Mouse (Mus musculus) MEL (cell line): ENCODE measurements around the gene Hrct1. TPM values are rescaled to one million over a fixed set of nuclear protein-coding genes. Genes with fewer than 3 reads are reported as not detected.

Source experiments
- DNase-seq: peaks from one replicate; pipeline ENCODE4 v3.0.0; 2011; ENCODE audit warnings: low read depth, low spot score
- H3K27ac ChIP-seq: 2 replicates; pipeline ENCODE4 v1.5.1; 2012; ENCODE audit warnings: low read depth, mild to moderate bottlenecking, control low read depth, low read length, moderate library complexity; ENCODE audit not compliant: control insufficient read depth
- H3K27me3 ChIP-seq, 2 experiments: fragments of 150-350 bp in 1 of 2; sonication (generic) in 1 of 2; 2 replicates each; pipeline ENCODE4 v1.6.1; 2012; ENCODE audit warnings: low read length in 2 of 2, mild to moderate bottlenecking in 2 of 2, improper control_type of control experiment in 1 of 2, moderate library complexity in 1 of 2; ENCODE audit not compliant: insufficient read depth in 2 of 2, control insufficient read depth in 1 of 2
- H3K36me3 ChIP-seq, 2 experiments: 2 replicates each; pipeline ENCODE4 v1.6.1; 2012 to 2014; ENCODE audit warnings: low read length in 2 of 2, improper control_type of control experiment in 1 of 2, inconsistent platforms in 1 of 2, mild to moderate bottlenecking in 1 of 2; ENCODE audit not compliant: insufficient read depth in 2 of 2, control insufficient read depth in 1 of 2
- H3K4me1 ChIP-seq, 2 experiments: fragments of 150-350 bp in 1 of 2; sonication (generic) in 1 of 2; 2 replicates each; pipeline ENCODE4 v1.6.1; 2012; ENCODE audit warnings: low read length in 2 of 2, improper control_type of control experiment in 1 of 2, mild to moderate bottlenecking in 1 of 2; ENCODE audit not compliant: insufficient read depth in 2 of 2, control insufficient read depth in 1 of 2
- H3K4me3 ChIP-seq, 2 experiments: fragments of 150-350 bp in 1 of 2; sonication (generic) in 1 of 2; 2 replicates each; pipeline ENCODE4 v1.5.1; 2012; ENCODE audit warnings: low read depth in 2 of 2, low read length in 2 of 2, mild to moderate bottlenecking in 2 of 2, moderate library complexity in 2 of 2, control low read depth in 1 of 2, improper control_type of control experiment in 1 of 2; ENCODE audit not compliant: control insufficient read depth in 1 of 2, insufficient read depth in 1 of 2
- H3K79me2 ChIP-seq: 2 replicates; pipeline ENCODE4 v1.6.1; 2012; ENCODE audit warnings: mild to moderate bottlenecking, low read length, moderate library complexity; ENCODE audit not compliant: control insufficient read depth, poor library complexity, insufficient read depth
- H3K9ac ChIP-seq: 2 replicates; pipeline ENCODE4 v1.6.1; 2012; ENCODE audit warnings: low read depth, mild to moderate bottlenecking, control low read depth, low read length, moderate library complexity; ENCODE audit not compliant: control insufficient read depth, poor library complexity, severe bottlenecking
- H3K9me3 ChIP-seq: fragments of 150-350 bp; sonication (generic); replicated peaks from 2 replicates; pipeline ENCODE4 v1.6.1; 2012; ENCODE audit warnings: mild to moderate bottlenecking, low read length, improper control_type of control experiment, moderate library complexity; ENCODE audit not compliant: insufficient read depth
- BHLHE40 ChIP-seq: IDR thresholded peaks from 2 replicates; pipeline ENCODE4 v1.6.1; 2012; ENCODE audit warnings: low read depth, mild to moderate bottlenecking, inconsistent platforms, low read length, improper control_type of control experiment, borderline replicate concordance
- CTCF ChIP-seq, 3 experiments: IDR thresholded peaks in 2 of 3; conservative IDR thresholded peaks in 1 of 3; 2 replicates each; pipeline ENCODE4 v1.5.1; 2011 to 2012; ENCODE audit warnings: low read length in 3 of 3, low read depth in 2 of 3, mild to moderate bottlenecking in 2 of 3, improper control_type of control experiment in 1 of 3, inconsistent platforms in 1 of 3, mixed read lengths in 1 of 3, moderate library complexity in 1 of 3; ENCODE audit not compliant: control insufficient read depth in 1 of 3, insufficient read depth in 1 of 3, poor library complexity in 1 of 3, severe bottlenecking in 1 of 3
- EP300 ChIP-seq, 2 experiments: IDR thresholded peaks; 2 replicates each; pipeline ENCODE4 v1.6.1; 2011; ENCODE audit warnings: improper control_type of control experiment in 2 of 2, low read length in 2 of 2, low read depth in 1 of 2, mild to moderate bottlenecking in 1 of 2
- GATA1 ChIP-seq: IDR thresholded peaks from 2 replicates; pipeline ENCODE4 v1.6.1; 2011; ENCODE audit warnings: low read depth, low read length, improper control_type of control experiment
- KAT2A ChIP-seq: conservative IDR thresholded peaks from 2 replicates; pipeline ENCODE4 v1.6.1; 2012; ENCODE audit warnings: low read depth, low read length, improper control_type of control experiment, inconsistent platforms
- MXI1 ChIP-seq: IDR thresholded peaks from 2 replicates; pipeline ENCODE4 v1.6.1; 2011; ENCODE audit warnings: mild to moderate bottlenecking, low read depth, low read length, improper control_type of control experiment
- MYB ChIP-seq: IDR thresholded peaks from 2 replicates; pipeline ENCODE4 v1.6.1; 2011; ENCODE audit warnings: mild to moderate bottlenecking, low read depth, low read length, improper control_type of control experiment
- MYC ChIP-seq: IDR thresholded peaks from 2 replicates; pipeline ENCODE4 v1.6.1; 2011; ENCODE audit warnings: low read depth, mild to moderate bottlenecking, low read length, improper control_type of control experiment, moderate library complexity
- NELFE ChIP-seq: IDR thresholded peaks from 2 replicates; pipeline ENCODE4 v1.6.1; 2011; ENCODE audit warnings: low read depth, low read length, improper control_type of control experiment
- NRF1 ChIP-seq: IDR thresholded peaks from 2 replicates; pipeline ENCODE4 v1.6.1; 2014; ENCODE audit warnings: low read depth, mild to moderate bottlenecking, inconsistent platforms, low read length, improper control_type of control experiment, moderate library complexity; ENCODE audit not compliant: poor library complexity, insufficient read depth, severe bottlenecking
- POLR2AphosphoS2 ChIP-seq: IDR thresholded peaks from 2 replicates; pipeline ENCODE4 v1.6.1; 2011; ENCODE audit warnings: low read length, improper control_type of control experiment
- RAD21 ChIP-seq: IDR thresholded peaks from 2 replicates; pipeline ENCODE4 v1.6.1; 2011; ENCODE audit warnings: mild to moderate bottlenecking, low read depth, low read length, improper control_type of control experiment
- RCOR1 ChIP-seq: IDR thresholded peaks from 2 replicates; pipeline ENCODE4 v1.6.1; 2012; ENCODE audit warnings: low read depth, mild to moderate bottlenecking, inconsistent platforms, low read length, improper control_type of control experiment
- SMC3 ChIP-seq: IDR thresholded peaks from 2 replicates; pipeline ENCODE4 v1.6.1; 2011; ENCODE audit warnings: low read depth, low read length, improper control_type of control experiment
- TCF12 ChIP-seq: IDR thresholded peaks from 2 replicates; pipeline ENCODE4 v1.6.1; 2014; ENCODE audit warnings: low read depth, mild to moderate bottlenecking, inconsistent platforms, low read length, improper control_type of control experiment, moderate library complexity
- UBTF ChIP-seq: IDR thresholded peaks from 2 replicates; pipeline ENCODE4 v1.6.1; 2012; ENCODE audit warnings: low read depth, mild to moderate bottlenecking, inconsistent platforms, low read length, improper control_type of control experiment, moderate library complexity, borderline replicate concordance; ENCODE audit not compliant: insufficient read depth
- ZC3H11A ChIP-seq: IDR thresholded peaks from 2 replicates; pipeline ENCODE4 v1.6.1; 2012; ENCODE audit warnings: low read depth, mild to moderate bottlenecking, inconsistent platforms, low read length, improper control_type of control experiment
- ZKSCAN1 ChIP-seq: IDR thresholded peaks from 2 replicates; pipeline ENCODE4 v1.6.1; 2012; ENCODE audit warnings: low read depth, mild to moderate bottlenecking, inconsistent platforms, low read length, improper control_type of control experiment, moderate library complexity
- ZMIZ1 ChIP-seq: IDR thresholded peaks from 2 replicates; pipeline ENCODE4 v1.6.1; 2012; ENCODE audit warnings: low read depth, mild to moderate bottlenecking, inconsistent platforms, low read length, improper control_type of control experiment, moderate library complexity
- polyA plus RNA-seq, 2 experiments: library from polyadenylated mRNA; stranded (reverse) in 1 of 2; unstranded in 1 of 2; fragments of >175 nt in 1 of 2; fragments of >200 nt in 1 of 2; gene quantifications; 2 replicates each; pipeline versions ENCODE4 v1.2.1 to v1.2.4; 2012; ENCODE audit warnings: low replicate concordance in 2 of 2, low read depth in 1 of 2; ENCODE audit not compliant: insufficient read length in 2 of 2, insufficient read depth in 1 of 2, missing spikeins in 1 of 2
- total RNA-seq: library from RNA; depleted of rRNA; stranded (reverse); fragments of 300-350 nt; gene quantifications from 2 replicates; pipeline ENCODE4 v1.2.3, GENCODE M21; 2012

Gene Hrct1
- total and polyA plus RNA-seq, 3 experiments, result not detected

GRCm38 (mm10) chr4:43743099-43743498, 16.1 kb downstream of the Hrct1 start:
- Histone ChIP-seq H3K4me3 (no peak overlapping the region), H3K36me3 (no peaks in the 10 kb centered on the region), H3K27ac (no peak overlapping the region), H3K9ac (no peak overlapping the region), H3K27me3 (peaks cover 8 to 23% of the 10 kb centered on the region in 2 experiments), H3K4me1 (no peaks in the 10 kb centered on the region), H3K9me3 (no peaks in the 10 kb centered on the region), H3K79me2 (no peaks in the 10 kb centered on the region)
- DNase-seq, result no peak
- TF ChIP-seq KAT2A (no peak), BHLHE40 (no peak), TCF12 (no peak), EP300 (IDR thresholded peaks at IDR 0.05; ENCODE audit: low read depth in 1 of 2, low read length in 2 of 2) (no peak), MYC (no peak), MYB (no peak), RCOR1 (no peak), RAD21 (peak; percentile 19), POLR2AphosphoS2 (no peak), GATA1 (no peak), SMC3 (peak; percentile 31; the same call in 1 of the 2 replicates), ZKSCAN1 (no peak), NRF1 (no peak), ZMIZ1 (no peak), CTCF (IDR thresholded peaks at IDR 0.05 in 2 of 3, conservative IDR thresholded peaks at IDR 0.05 in 1 of 3; ENCODE audit: control insufficient read depth in 1 of 3, insufficient read depth in 1 of 3, low read depth in 2 of 3, low read length in 3 of 3, poor library complexity in 1 of 3, severe bottlenecking in 1 of 3) (peak in 1 of 3 experiments; percentile 29; a peak in 2 of 6 replicates)

DNA sequence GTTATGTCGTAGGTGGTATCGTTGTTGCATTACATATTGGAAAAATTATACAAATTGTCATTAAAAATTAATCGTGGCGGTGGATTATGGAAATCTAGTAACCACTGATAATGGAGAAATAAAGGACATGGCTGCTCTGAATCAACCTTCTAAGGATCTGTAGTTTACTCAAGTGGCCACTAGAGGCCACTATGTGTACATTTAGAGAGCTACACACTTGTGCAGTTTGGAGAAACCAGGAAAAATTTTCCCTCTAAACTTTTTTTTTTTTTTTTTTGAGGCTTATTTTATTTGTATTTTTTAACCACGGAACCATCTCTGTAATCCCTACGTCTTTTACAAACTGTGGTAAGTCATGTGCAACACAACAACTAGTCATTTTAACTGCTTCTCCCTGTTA, 18.2 kb downstream of the Hrct1 start:
- TF ChIP-seq NELFE (no peak), ZC3H11A (0 out of 2 replicates have a peak, but pooled peaks have one; percentile 11), EP300 (IDR thresholded peaks at IDR 0.05; ENCODE audit: low read depth in 1 of 2, low read length in 2 of 2) (no peak), SMC3 (peak; percentile 40), MXI1 (no peak), RAD21 (peak; percentile 53), UBTF (no peak), CTCF (IDR thresholded peaks at IDR 0.05 in 2 of 3, conservative IDR thresholded peaks at IDR 0.05 in 1 of 3; ENCODE audit: control insufficient read depth in 1 of 3, insufficient read depth in 1 of 3, low read depth in 2 of 3, low read length in 3 of 3, poor library complexity in 1 of 3, severe bottlenecking in 1 of 3) (peak in 2 of 3 experiments; percentile 41 to 58; a peak in 4 of 6 replicates)
- H3K27ac ChIP-seq, result no peak overlapping the region
- H3K9ac ChIP-seq, result no peak overlapping the region
- no peaks in the 10 kb centered on the region for H3K79me2 ChIP-seq
- no peaks in the 10 kb centered on the region for H3K9me3 ChIP-seq
- peaks cover 5 to 14% of the 10 kb centered on the region in 2 experiments for H3K27me3 ChIP-seq
- peak; percentile 40 for DNase-seq
- H3K36me3 ChIP-seq, result no peaks in the 10 kb centered on the region
- H3K4me1 ChIP-seq, result no peaks in the 10 kb centered on the region
- no peak overlapping the region for H3K4me3 ChIP-seq
